Mouse (Mus musculus) MEL (cell line): Measurements from ENCODE around the gene Kcnh6. TPM values are rescaled to one million over a fixed set of nuclear protein-coding genes. Genes with fewer than 3 reads are reported as not detected.

Experiments used
- DNase-seq: peaks from one replicate; pipeline ENCODE4 v3.0.0; 2011; ENCODE audit warnings: low read depth, low spot score
- H3K27ac ChIP-seq: 2 replicates; pipeline ENCODE4 v1.5.1; 2012; ENCODE audit warnings: low read depth, mild to moderate bottlenecking, control low read depth, low read length, moderate library complexity; ENCODE audit not compliant: control insufficient read depth
- H3K27me3 ChIP-seq, 2 experiments: fragments of 150-350 bp in 1 of 2; sonication (generic) in 1 of 2; 2 replicates each; pipeline ENCODE4 v1.6.1; 2012; ENCODE audit warnings: low read length in 2 of 2, mild to moderate bottlenecking in 2 of 2, improper control_type of control experiment in 1 of 2, moderate library complexity in 1 of 2; ENCODE audit not compliant: insufficient read depth in 2 of 2, control insufficient read depth in 1 of 2
- H3K36me3 ChIP-seq, 2 experiments: 2 replicates each; pipeline ENCODE4 v1.6.1; 2012 to 2014; ENCODE audit warnings: low read length in 2 of 2, improper control_type of control experiment in 1 of 2, inconsistent platforms in 1 of 2, mild to moderate bottlenecking in 1 of 2; ENCODE audit not compliant: insufficient read depth in 2 of 2, control insufficient read depth in 1 of 2
- H3K4me1 ChIP-seq, 2 experiments: fragments of 150-350 bp in 1 of 2; sonication (generic) in 1 of 2; 2 replicates each; pipeline ENCODE4 v1.6.1; 2012; ENCODE audit warnings: low read length in 2 of 2, improper control_type of control experiment in 1 of 2, mild to moderate bottlenecking in 1 of 2; ENCODE audit not compliant: insufficient read depth in 2 of 2, control insufficient read depth in 1 of 2
- H3K4me3 ChIP-seq, 2 experiments: fragments of 150-350 bp in 1 of 2; sonication (generic) in 1 of 2; 2 replicates each; pipeline ENCODE4 v1.5.1; 2012; ENCODE audit warnings: low read depth in 2 of 2, low read length in 2 of 2, mild to moderate bottlenecking in 2 of 2, moderate library complexity in 2 of 2, control low read depth in 1 of 2, improper control_type of control experiment in 1 of 2; ENCODE audit not compliant: control insufficient read depth in 1 of 2, insufficient read depth in 1 of 2
- H3K79me2 ChIP-seq: 2 replicates; pipeline ENCODE4 v1.6.1; 2012; ENCODE audit warnings: mild to moderate bottlenecking, low read length, moderate library complexity; ENCODE audit not compliant: control insufficient read depth, poor library complexity, insufficient read depth
- H3K9ac ChIP-seq: 2 replicates; pipeline ENCODE4 v1.6.1; 2012; ENCODE audit warnings: low read depth, mild to moderate bottlenecking, control low read depth, low read length, moderate library complexity; ENCODE audit not compliant: control insufficient read depth, poor library complexity, severe bottlenecking
- H3K9me3 ChIP-seq: fragments of 150-350 bp; sonication (generic); replicated peaks from 2 replicates; pipeline ENCODE4 v1.6.1; 2012; ENCODE audit warnings: mild to moderate bottlenecking, low read length, improper control_type of control experiment, moderate library complexity; ENCODE audit not compliant: insufficient read depth
- BHLHE40 ChIP-seq: IDR thresholded peaks from 2 replicates; pipeline ENCODE4 v1.6.1; 2012; ENCODE audit warnings: low read depth, mild to moderate bottlenecking, inconsistent platforms, low read length, improper control_type of control experiment, borderline replicate concordance
- CHD1 ChIP-seq: IDR thresholded peaks from 2 replicates; pipeline ENCODE4 v1.6.1; 2012; ENCODE audit warnings: low read depth, mild to moderate bottlenecking, inconsistent platforms, low read length, improper control_type of control experiment
- ELF1 ChIP-seq: IDR thresholded peaks from 2 replicates; pipeline ENCODE4 v1.6.1; 2014; ENCODE audit warnings: low read depth, mild to moderate bottlenecking, inconsistent platforms, low read length, improper control_type of control experiment, moderate library complexity
- EP300 ChIP-seq, 2 experiments: IDR thresholded peaks; 2 replicates each; pipeline ENCODE4 v1.6.1; 2011; ENCODE audit warnings: improper control_type of control experiment in 2 of 2, low read length in 2 of 2, low read depth in 1 of 2, mild to moderate bottlenecking in 1 of 2
- ETS1 ChIP-seq: IDR thresholded peaks from 2 replicates; pipeline ENCODE4 v1.6.1; 2012; ENCODE audit warnings: low read depth, mild to moderate bottlenecking, inconsistent platforms, low read length, improper control_type of control experiment, moderate library complexity
- JUND ChIP-seq: IDR thresholded peaks from 2 replicates; pipeline ENCODE4 v1.6.1; 2011; ENCODE audit warnings: low read depth, mild to moderate bottlenecking, improper control_type of control experiment, low read length
- MAFK ChIP-seq: IDR thresholded peaks from 2 replicates; pipeline ENCODE4 v1.6.1; 2011; ENCODE audit warnings: low read depth, mild to moderate bottlenecking, low read length, improper control_type of control experiment, borderline replicate concordance
- MAX ChIP-seq: IDR thresholded peaks from 2 replicates; pipeline ENCODE4 v1.6.1; 2011; ENCODE audit warnings: low read length, improper control_type of control experiment
- MEF2A ChIP-seq: IDR thresholded peaks from 2 replicates; pipeline ENCODE4 v1.6.1; 2014; ENCODE audit warnings: low read depth, mild to moderate bottlenecking, inconsistent platforms, low read length, improper control_type of control experiment; ENCODE audit not compliant: poor library complexity, insufficient replicate concordance, severe bottlenecking; ENCODE audit errors: extremely low read depth
- MXI1 ChIP-seq: IDR thresholded peaks from 2 replicates; pipeline ENCODE4 v1.6.1; 2011; ENCODE audit warnings: mild to moderate bottlenecking, low read depth, low read length, improper control_type of control experiment
- MYC ChIP-seq: IDR thresholded peaks from 2 replicates; pipeline ENCODE4 v1.6.1; 2011; ENCODE audit warnings: low read depth, mild to moderate bottlenecking, low read length, improper control_type of control experiment, moderate library complexity
- NELFE ChIP-seq: IDR thresholded peaks from 2 replicates; pipeline ENCODE4 v1.6.1; 2011; ENCODE audit warnings: low read depth, low read length, improper control_type of control experiment
- NRF1 ChIP-seq: IDR thresholded peaks from 2 replicates; pipeline ENCODE4 v1.6.1; 2014; ENCODE audit warnings: low read depth, mild to moderate bottlenecking, inconsistent platforms, low read length, improper control_type of control experiment, moderate library complexity; ENCODE audit not compliant: poor library complexity, insufficient read depth, severe bottlenecking
- POLR2A ChIP-seq, 2 experiments: IDR thresholded peaks; 2 replicates each; pipeline ENCODE4 v1.6.1; 2011 to 2012; ENCODE audit warnings: low read length in 2 of 2, mild to moderate bottlenecking in 2 of 2, control low read depth in 1 of 2, improper control_type of control experiment in 1 of 2, low read depth in 1 of 2, moderate library complexity in 1 of 2; ENCODE audit not compliant: control insufficient read depth in 1 of 2, insufficient read depth in 1 of 2, poor library complexity in 1 of 2
- POLR2AphosphoS2 ChIP-seq: IDR thresholded peaks from 2 replicates; pipeline ENCODE4 v1.6.1; 2011; ENCODE audit warnings: low read length, improper control_type of control experiment
- POLR2AphosphoS5 ChIP-seq: IDR thresholded peaks from 2 replicates; pipeline ENCODE4 v1.6.1; 2012; ENCODE audit warnings: low read depth, borderline replicate concordance, mild to moderate bottlenecking, inconsistent platforms, low read length, moderate library complexity, mixed read lengths
- RAD21 ChIP-seq: IDR thresholded peaks from 2 replicates; pipeline ENCODE4 v1.6.1; 2011; ENCODE audit warnings: mild to moderate bottlenecking, low read depth, low read length, improper control_type of control experiment
- SIN3A ChIP-seq: IDR thresholded peaks from 2 replicates; pipeline ENCODE4 v1.6.1; 2012; ENCODE audit warnings: low read length, improper control_type of control experiment, inconsistent platforms
- SMC3 ChIP-seq: IDR thresholded peaks from 2 replicates; pipeline ENCODE4 v1.6.1; 2011; ENCODE audit warnings: low read depth, low read length, improper control_type of control experiment
- TAL1 ChIP-seq: IDR thresholded peaks from 2 replicates; pipeline ENCODE4 v1.6.1; 2012; ENCODE audit warnings: mild to moderate bottlenecking, inconsistent platforms, low read length, moderate library complexity, mixed read lengths
- TBP ChIP-seq: IDR thresholded peaks from 2 replicates; pipeline ENCODE4 v1.8.0; 2011; ENCODE audit warnings: low read depth, low read length, improper control_type of control experiment
- TCF12 ChIP-seq: IDR thresholded peaks from 2 replicates; pipeline ENCODE4 v1.6.1; 2014; ENCODE audit warnings: low read depth, mild to moderate bottlenecking, inconsistent platforms, low read length, improper control_type of control experiment, moderate library complexity
- UBTF ChIP-seq: IDR thresholded peaks from 2 replicates; pipeline ENCODE4 v1.6.1; 2012; ENCODE audit warnings: low read depth, mild to moderate bottlenecking, inconsistent platforms, low read length, improper control_type of control experiment, moderate library complexity, borderline replicate concordance; ENCODE audit not compliant: insufficient read depth
- USF1 ChIP-seq: IDR thresholded peaks from 2 replicates; pipeline ENCODE4 v1.6.1; 2014; ENCODE audit warnings: low read depth, mild to moderate bottlenecking, inconsistent platforms, low read length, improper control_type of control experiment, moderate library complexity
- USF2 ChIP-seq, 2 experiments: IDR thresholded peaks; 2 replicates each; pipeline ENCODE4 v1.6.1; 2011 to 2012; ENCODE audit warnings: improper control_type of control experiment in 2 of 2, low read length in 2 of 2, borderline replicate concordance in 1 of 2, inconsistent platforms in 1 of 2, low read depth in 1 of 2, mild to moderate bottlenecking in 1 of 2; ENCODE audit not compliant: insufficient read depth in 1 of 2
- ZKSCAN1 ChIP-seq: IDR thresholded peaks from 2 replicates; pipeline ENCODE4 v1.6.1; 2012; ENCODE audit warnings: low read depth, mild to moderate bottlenecking, inconsistent platforms, low read length, improper control_type of control experiment, moderate library complexity
- ZMIZ1 ChIP-seq: IDR thresholded peaks from 2 replicates; pipeline ENCODE4 v1.6.1; 2012; ENCODE audit warnings: low read depth, mild to moderate bottlenecking, inconsistent platforms, low read length, improper control_type of control experiment, moderate library complexity
- ZNF384 ChIP-seq: IDR thresholded peaks from 2 replicates; pipeline ENCODE4 v1.6.1; 2012; ENCODE audit warnings: low read depth, mild to moderate bottlenecking, inconsistent platforms, low read length, improper control_type of control experiment
- polyA plus RNA-seq, 2 experiments: library from polyadenylated mRNA; stranded (reverse) in 1 of 2; unstranded in 1 of 2; fragments of >175 nt in 1 of 2; fragments of >200 nt in 1 of 2; gene quantifications; 2 replicates each; pipeline versions ENCODE4 v1.2.1 to v1.2.4; 2012; ENCODE audit warnings: low replicate concordance in 2 of 2, low read depth in 1 of 2; ENCODE audit not compliant: insufficient read length in 2 of 2, insufficient read depth in 1 of 2, missing spikeins in 1 of 2
- total RNA-seq: library from RNA; depleted of rRNA; stranded (reverse); fragments of 300-350 nt; gene quantifications from 2 replicates; pipeline ENCODE4 v1.2.3, GENCODE M21; 2012

Gene Kcnh6
- total and polyA plus RNA-seq, 3 experiments, result 0.04 to 0.07 TPM; not detected in 1

DNA sequence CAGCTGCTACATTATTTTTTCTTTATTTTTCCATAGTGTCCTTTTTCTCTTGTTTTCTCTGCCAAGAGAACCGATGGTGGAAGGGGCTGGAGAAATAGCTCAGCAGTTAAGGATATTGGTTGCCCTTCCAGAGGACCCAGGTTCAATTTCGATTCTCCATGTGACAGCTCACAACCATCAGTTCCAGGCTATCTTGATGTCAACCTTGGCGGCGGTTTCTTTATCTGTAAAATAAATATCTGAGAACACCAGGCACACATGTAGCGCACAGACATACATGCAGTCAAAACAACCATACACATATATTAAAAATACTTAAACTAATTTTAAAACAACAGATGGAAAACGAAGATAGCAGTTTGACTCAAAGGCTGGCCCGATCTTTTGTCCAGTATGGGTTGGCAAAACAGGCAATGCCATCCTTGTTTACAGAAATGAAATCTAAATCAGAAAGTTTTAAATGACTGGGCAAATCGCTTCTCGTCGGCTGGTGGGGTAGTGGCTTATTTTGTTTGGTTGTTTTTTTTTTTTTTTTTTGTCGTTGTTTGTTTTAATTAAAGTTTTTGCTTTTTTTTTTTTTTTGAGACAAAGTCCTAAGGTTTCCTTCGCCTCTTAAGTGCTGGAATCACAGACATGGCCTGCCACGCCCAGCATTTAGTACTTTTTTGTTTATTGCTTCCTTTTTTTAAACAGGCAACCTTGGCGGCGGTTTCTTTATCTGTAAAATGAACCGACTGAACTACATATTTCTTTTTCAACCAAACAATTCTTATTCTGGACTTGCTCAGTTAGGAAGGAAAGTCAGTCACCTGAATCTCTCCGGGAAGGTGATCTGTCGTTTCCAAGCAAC lies 57.4 kb downstream of the Kcnh6 start (continued):
- TF ChIP-seq USF2 (IDR thresholded peaks at IDR 0.05; ENCODE audit: borderline replicate concordance in 1 of 2, insufficient read depth in 1 of 2, low read depth in 1 of 2, low read length in 2 of 2) (no peak), ZMIZ1 (no peak; the same call in 1 of the 2 replicates), JUND (no peak), POLR2AphosphoS2 (no peak), TBP (no peak), MAX (no peak), MAFK (0 out of 2 replicates have a peak, but pooled peaks have one; percentile 12), ZKSCAN1 (peak; percentile 11; the same call in 1 of the 2 replicates), MEF2A (no peak), SMC3 (no peak; the same call in 1 of the 2 replicates), ZNF384 (peak; percentile 84), ELF1 (no peak), UBTF (no peak)

DNA sequence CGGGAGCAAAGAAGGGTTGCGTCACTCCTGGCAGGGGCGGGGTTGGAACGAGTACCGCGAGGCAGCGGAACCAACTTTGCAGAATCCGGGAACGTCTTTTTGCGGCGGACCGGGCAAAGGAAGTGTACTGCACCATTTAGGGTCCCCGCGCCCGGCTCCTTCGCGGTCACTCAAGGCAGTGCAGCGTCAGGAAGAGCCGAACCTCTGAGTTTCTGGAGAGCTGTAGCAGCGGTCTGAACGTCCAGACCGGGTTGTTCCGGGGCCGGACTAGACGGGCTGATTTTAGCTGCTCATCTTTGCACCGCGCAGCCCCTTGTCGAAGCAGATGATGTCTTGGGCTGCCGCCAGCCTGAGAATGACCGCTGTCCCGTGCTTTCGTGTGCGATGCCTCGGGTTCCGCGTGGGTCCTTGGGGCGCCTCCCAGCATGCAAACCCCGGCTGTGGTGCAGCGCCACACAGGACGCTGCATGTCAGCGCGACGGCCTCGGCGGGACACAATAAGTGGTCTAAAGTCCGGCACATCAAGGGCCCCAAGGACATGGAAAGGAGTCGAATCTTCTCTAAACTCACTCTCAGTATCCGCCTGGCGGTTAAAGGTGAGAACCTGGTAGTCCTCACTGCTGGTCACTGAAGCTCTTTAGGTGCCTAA lies 58.1 kb downstream of the Kcnh6 start, which contains the start of gene Taco1:
TSS of gene Taco1 (plus strand) at position 139 of the 649 bp plus-strand sequence.
- Histone ChIP-seq H3K79me2 (peaks cover 5% of the 10 kb centered on the region), H3K27ac (peak within 1 kb of the TSS; percentile 66), H3K27me3 (no peaks in the 10 kb centered on the region), H3K4me3 (peak within 1 kb of the TSS; percentile 66 to 76), H3K9me3 (no peaks in the 10 kb centered on the region), H3K36me3 (peaks cover 0 to 7% of the 10 kb centered on the region in 2 experiments; a peak in 2 of 4 replicates), H3K9ac (peak within 1 kb of the TSS; percentile 76), H3K4me1 (peaks cover 3 to 5% of the 10 kb centered on the region in 2 experiments)
- peak; percentile 99 for DNase-seq
- TF ChIP-seq MEF2A (no peak), POLR2AphosphoS2 (peak; percentile 89), CHD1 (0 out of 2 replicates have a peak, but pooled peaks have one; percentile 82), MAX (peak; percentile 88), NRF1 (no peak), BHLHE40 (no peak), USF1 (peak; percentile 47), UBTF (0 out of 2 replicates have a peak, but pooled peaks have one; percentile 82), SIN3A (peak; percentile 98), ZNF384 (no peak), EP300 (IDR thresholded peaks at IDR 0.05; ENCODE audit: low read depth in 1 of 2, low read length in 2 of 2) (peak in 1 of 2 experiments; percentile 64; a peak in 2 of 4 replicates), TBP (peak; percentile 93), TAL1 (no peak), ZMIZ1 (peak; percentile 86), POLR2AphosphoS5 (no peak), JUND (no peak; the same call in 1 of the 2 replicates), MAFK (no peak), MXI1 (peak; percentile 96), MYC (peak; percentile 84), POLR2A (IDR thresholded peaks at IDR 0.05; ENCODE audit: control insufficient read depth in 1 of 2, insufficient read depth in 1 of 2, low read depth in 1 of 2, low read length in 2 of 2, poor library complexity in 1 of 2) (peak; percentile 94 to 96), TCF12 (peak; percentile 88), USF2 (IDR thresholded peaks at IDR 0.05; ENCODE audit: borderline replicate concordance in 1 of 2, insufficient read depth in 1 of 2, low read depth in 1 of 2, low read length in 2 of 2) (no peak), RAD21 (no peak), NELFE (peak; percentile 97), ZKSCAN1 (no peak), ETS1 (peak; percentile 83)
